Mouse (Mus musculus) embryonic fibroblast, embryonic 13.5 days (primary cell): ENCODE results near the gene Slamf1.

Source experiments
- CTCF ChIP-seq: IDR thresholded peaks from 2 replicates; pipeline ENCODE4 v1.5.1; 2011; ENCODE audit warnings: mild to moderate bottlenecking, control low read depth, low read length, moderate library complexity, borderline replicate concordance; ENCODE audit not compliant: insufficient read depth
- POLR2A ChIP-seq: IDR thresholded peaks from 2 replicates; pipeline ENCODE4 v1.6.1; 2011; ENCODE audit warnings: low read depth, mild to moderate bottlenecking, control low read depth, low read length, moderate library complexity

- no peak for TF ChIP-seq CTCF
- no peak for TF ChIP-seq POLR2A
Observed at GRCm38 (mm10) chr1:171839488-171839887, 72.6 kb downstream of the Slamf1 start, which contains the start of gene Cd84.
